Mouse (Mus musculus) liver, adult (tissue): ENCODE measurements around the gene Agpat1.
A peak's percentile ranks its signal among the peaks of the same experiment; 100 is the strongest.

Source experiments
- GATA4 ChIP-seq: IDR thresholded peaks from 2 replicates; pipeline ENCODE4 v1.6.1; 2014; ENCODE audit warnings: mild to moderate bottlenecking, low read length; ENCODE audit not compliant: insufficient replicate concordance

The Agpat1 gene

DNA sequence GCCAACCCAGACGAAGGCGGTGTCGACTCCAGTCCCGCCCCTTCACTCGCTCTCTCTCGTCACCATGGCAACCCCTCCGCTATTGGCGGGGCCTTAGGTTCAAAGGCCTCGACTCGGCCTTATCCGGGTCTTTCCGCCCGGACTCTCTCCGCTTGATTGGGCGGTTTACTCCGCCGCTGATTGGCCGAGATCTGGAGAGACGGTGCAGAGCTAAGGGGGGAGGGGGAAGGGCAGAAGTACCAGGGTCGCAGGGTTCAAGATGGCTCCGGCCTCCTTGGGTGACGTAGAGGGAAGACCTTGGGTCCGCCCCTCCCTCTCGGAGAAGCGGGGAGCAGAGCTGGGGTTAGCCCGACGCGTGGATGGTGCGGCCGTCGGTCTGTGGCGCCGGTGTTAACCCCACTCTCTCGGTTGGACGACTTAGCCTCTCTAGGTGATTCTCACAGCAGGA, at the start of gene Agpat1:
Agpat1 (plus strand) TSS at position 202 of the 448 bp plus-strand sequence.
- peak; percentile 50; the same call in 1 of the 2 replicates for TF ChIP-seq GATA4

DNA sequence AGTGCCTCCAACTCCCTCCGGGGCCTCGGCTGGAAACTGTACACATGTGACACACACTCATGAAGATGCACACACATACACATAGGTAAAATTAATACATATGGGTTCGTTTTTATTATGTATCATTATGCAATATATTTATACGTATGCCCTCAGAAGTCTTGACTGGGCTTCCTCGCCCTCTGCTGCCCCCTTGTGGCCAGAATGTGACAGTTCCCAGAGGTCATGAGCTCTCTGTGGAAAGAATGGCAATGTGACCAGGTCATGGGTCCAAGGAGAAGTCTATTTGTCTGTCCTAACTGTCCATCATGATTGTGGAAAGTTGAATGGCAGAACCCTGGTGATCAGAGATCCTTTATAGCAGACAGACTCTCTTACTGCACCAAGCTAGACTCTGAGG, 48.6 kb upstream of the Agpat1 start:
- TF ChIP-seq GATA4, result no peak

DNA sequence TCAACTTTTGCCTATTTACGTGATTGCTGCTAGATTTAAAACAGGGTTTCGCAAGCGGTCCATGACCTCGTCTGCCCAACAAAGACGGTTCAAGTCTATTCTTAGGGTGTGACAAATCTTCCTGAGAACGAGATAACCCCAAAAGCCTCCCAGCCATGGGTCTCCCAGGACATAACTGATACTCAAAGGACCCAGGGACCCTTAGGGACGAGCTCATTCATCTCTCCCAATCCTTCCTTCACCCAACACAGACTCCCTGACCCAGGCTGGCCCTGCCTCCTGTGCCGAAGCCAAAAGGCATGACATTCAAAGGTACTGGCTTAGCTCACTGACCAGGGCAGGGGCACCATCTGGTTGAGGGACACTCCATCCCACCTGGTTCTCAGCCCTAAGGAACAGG, 47.7 kb upstream of the Agpat1 start:
- no peak for TF ChIP-seq GATA4

DNA sequence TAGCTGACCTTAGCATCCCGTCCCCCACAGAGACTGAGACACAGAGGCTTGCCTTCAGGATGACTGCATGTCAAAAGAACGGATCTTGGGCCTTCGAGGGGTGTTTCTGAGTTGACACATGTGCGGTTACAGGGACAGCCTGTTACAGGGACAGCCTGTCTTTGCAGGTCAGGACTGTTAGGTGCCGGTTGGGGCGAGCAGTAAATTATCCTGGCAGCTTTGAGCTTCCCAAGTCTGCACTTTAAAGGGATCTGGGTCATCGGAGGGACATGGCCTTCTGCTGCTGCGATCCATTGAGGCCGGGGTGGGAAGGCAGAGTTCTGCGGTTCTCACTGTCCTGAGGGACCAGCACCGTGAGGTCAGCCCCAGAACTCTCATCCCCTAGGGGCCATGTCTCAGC, 46.7 kb upstream of the Agpat1 start:
- no peak for TF ChIP-seq GATA4

- TF ChIP-seq GATA4, result no peak
These were observed 44.9 kb upstream of the Agpat1 start for GRCm38 (mm10) chr17:34559116-34559515.

- TF ChIP-seq GATA4, result no peak
These were observed 44.2 kb upstream of the Agpat1 start for GRCm38 (mm10) chr17:34559895-34560294.

DNA sequence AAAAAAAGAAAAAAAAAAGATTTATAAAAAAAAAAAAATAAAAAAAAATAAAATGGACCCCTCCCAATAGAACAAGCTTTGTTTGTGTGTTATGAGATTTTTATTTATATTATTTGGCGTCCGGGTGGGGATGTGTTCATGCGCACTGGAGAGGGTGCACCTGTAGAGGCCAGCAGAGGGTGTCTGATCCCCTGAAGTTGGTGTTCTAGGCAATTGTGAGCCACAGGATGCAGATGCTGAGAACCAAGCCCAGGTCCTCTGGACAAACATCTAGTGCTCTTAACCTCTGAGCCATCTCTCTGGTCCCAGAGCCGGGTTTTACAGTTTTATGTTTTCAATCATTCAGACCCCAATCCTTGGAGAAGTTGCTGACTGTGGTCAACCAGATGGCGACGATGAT, 43.6 kb upstream of the Agpat1 start:
- no peak for TF ChIP-seq GATA4

GRCm38 (mm10) chr17:34561200-34561599, 42.9 kb upstream of the Agpat1 start:
- no peak for TF ChIP-seq GATA4

DNA sequence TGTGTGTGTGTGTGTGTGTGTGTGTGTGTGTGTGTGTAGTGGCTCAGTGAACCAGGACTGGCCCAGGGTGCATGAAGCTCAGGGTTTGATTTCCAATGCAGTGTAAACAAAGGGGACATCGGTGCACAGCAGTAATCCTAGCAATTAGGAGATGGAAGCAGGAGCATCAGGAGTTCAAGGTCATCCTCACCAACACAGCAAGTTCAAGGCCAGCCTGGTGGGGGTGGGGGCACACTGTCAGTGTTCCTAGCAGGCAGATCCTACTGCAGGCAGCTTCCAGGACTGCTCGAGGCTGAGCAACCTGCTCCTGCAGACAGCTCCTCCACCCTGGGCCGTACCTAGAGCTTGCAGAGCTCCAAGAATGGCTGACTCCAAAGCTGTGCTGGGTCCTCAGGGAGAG, 41.5 kb upstream of the Agpat1 start:
- TF ChIP-seq GATA4, result no peak

GRCm38 (mm10) chr17:34563354-34563753, 40.7 kb upstream of the Agpat1 start:
- no peak for TF ChIP-seq GATA4

- TF ChIP-seq GATA4, result no peak
These were observed 40.0 kb upstream of the Agpat1 start, which contains the start of gene Notch4 for GRCm38 (mm10) chr17:34564003-34564421. TSS of gene Notch4 (plus strand) at chr17:34564268.

GRCm38 (mm10) chr17:34564796-34565195, 39.3 kb upstream of the Agpat1 start:
- TF ChIP-seq GATA4, result no peak

GRCm38 (mm10) chr17:34567311-34567710, 36.8 kb upstream of the Agpat1 start:
- no peak for TF ChIP-seq GATA4

GRCm38 (mm10) chr17:34568421-34568820, 35.6 kb upstream of the Agpat1 start:
- TF ChIP-seq GATA4, result no peak

DNA sequence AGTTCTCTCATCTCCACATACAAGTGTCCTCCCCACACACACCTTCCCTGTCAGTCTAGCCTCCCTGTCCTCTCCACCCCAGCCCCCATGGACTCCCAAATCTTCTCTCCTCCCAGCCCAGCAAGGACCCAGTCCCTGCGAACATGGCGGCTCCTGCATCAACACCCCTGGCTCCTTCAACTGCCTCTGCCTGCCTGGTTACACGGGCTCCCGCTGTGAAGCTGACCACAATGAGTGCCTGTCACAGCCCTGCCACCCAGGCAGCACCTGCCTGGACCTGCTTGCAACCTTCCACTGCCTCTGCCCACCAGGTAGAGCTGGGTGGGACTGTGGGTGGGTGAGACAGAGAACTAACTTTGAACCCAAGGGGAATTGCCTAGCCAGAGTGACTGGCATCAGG, 34.1 kb upstream of the Agpat1 start:
- TF ChIP-seq GATA4, result no peak

- no peak for TF ChIP-seq GATA4
These were observed 32.2 kb upstream of the Agpat1 start for GRCm38 (mm10) chr17:34571875-34572274.

- no peak for TF ChIP-seq GATA4
These were observed 31.7 kb upstream of the Agpat1 start for GRCm38 (mm10) chr17:34572361-34572760.
